Mouse (Mus musculus) kidney, postnatal 25 days (tissue): ENCODE measurements around the gene Mef2d.
"Not testable (repeated sequence)": the region's sequence is repeated elsewhere in the genome, so short reads cannot be mapped to it uniquely, and the experiment has no call there.

Experiments used
- DNase-seq, 2 experiments: peaks; one replicate each; pipeline ENCODE4 v3.0.0; 2021; ENCODE audit warnings: mixed read lengths in 2 of 2

Gene Mef2d

DNA sequence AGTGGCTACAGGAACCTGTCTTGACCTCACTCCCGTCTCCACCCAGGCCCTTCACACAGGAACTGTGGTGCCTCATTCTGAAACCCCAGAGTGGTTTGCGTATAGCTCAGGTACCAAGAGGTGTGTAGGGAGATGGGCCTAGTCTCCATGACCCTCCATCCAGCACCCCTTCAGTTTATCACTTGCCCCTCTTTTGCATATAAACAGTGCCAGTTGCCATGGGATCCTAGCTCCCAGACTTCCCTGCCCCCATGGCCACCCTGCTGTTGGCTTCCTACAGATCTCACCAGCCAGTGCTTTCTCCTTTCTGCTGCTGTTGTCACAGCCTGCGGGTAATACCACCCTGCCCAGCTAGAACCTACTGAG, 8.8 kb downstream of the Mef2d start:
- DNase-seq, result no peak

DNA sequence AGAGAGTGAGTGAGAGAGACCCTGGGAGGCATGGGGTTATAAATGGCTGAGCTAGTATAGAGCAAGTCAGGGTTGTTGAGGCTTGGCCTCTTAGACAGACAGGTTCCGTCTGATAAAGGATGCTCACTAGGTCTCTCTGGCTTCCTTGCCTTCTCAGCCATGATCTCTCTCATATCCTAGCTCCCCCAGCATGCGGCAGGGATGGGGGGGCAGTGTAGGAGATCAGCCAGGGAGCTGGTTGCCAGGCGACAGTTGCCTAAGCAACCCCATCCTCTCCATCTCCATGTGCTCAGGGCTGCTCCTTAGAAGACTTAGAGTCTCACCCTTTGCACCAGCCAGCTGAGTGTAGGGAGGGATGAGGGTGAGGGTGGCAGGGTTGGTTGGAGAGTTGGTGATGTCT, 9.9 kb downstream of the Mef2d start:
- peak in 1 of 2 experiments; percentile 20 for DNase-seq

DNA sequence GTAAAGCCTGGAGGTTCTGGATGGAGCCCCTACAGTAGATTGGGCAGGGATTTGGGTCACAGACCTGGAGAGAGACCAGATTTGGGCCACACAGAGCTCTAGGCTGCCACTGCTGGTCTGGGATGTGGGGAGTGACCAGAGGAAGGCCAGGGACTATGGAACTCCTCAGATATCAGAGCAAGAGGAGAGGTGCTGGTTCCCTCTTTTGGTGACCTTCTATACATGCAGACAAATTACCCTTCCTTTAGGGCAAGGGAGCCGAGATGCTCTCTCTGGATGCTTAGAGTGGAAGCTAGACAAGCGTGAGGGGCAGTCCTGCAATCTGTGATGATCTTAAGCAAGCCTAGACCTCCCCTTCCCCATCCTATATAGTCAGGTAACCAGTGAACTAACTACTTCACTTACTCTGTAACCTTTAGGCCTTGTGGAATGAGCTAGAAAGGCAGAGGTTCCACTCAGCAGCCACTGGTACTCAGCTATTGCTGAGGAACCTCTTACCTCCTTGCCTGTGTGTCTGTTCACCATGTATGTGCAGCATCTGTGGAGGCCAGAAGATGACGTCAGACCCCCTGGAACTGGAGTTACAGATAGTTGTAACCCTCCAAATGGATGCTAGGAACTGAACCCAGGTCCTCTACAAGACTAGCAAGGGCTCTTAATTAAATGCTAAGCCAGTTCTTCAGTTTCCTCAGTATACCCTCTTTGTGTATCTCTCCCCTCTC, 11.3 kb downstream of the Mef2d start:
- DNase-seq, result no peak

DNA sequence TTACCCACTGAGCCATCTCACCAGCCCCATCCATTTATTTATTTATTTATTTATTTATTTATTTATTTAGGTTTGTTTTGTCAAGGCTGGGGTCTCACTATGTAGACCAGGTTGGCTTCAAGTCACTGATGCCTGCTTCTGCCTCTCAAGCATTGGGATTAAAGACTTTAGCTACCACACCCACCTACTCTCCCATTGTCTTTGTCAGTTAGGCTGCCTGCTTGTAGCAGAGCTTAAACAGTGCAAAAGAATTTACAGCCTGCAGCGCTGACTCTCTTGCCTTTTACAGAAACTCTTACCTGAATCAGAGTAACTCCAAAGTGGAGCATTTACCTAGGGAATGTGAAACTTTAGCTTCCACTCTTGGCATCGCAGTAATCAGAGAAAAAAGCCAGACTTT, 12.1 kb downstream of the Mef2d start:
- DNase-seq, result no peak

DNA sequence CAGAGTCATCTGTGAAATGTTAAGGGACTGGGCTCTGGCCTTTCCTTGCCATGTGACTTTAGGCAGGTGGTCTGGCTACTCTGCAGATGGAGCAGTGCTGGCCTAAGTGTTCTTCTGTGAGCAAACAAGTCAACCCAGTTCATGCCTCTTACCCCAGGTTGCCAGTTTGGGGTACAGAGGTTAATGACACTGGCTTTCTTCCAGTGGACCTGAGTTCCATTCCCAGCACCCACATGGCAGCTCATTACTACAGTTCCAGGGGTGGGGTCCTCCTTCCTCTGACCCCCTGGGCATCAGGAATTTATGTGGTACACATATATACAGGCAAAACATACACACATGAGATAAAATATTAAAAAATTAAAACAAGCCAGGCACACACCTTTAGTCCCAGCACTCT, 14.6 kb downstream of the Mef2d start:
- DNase-seq, result no peak

DNA sequence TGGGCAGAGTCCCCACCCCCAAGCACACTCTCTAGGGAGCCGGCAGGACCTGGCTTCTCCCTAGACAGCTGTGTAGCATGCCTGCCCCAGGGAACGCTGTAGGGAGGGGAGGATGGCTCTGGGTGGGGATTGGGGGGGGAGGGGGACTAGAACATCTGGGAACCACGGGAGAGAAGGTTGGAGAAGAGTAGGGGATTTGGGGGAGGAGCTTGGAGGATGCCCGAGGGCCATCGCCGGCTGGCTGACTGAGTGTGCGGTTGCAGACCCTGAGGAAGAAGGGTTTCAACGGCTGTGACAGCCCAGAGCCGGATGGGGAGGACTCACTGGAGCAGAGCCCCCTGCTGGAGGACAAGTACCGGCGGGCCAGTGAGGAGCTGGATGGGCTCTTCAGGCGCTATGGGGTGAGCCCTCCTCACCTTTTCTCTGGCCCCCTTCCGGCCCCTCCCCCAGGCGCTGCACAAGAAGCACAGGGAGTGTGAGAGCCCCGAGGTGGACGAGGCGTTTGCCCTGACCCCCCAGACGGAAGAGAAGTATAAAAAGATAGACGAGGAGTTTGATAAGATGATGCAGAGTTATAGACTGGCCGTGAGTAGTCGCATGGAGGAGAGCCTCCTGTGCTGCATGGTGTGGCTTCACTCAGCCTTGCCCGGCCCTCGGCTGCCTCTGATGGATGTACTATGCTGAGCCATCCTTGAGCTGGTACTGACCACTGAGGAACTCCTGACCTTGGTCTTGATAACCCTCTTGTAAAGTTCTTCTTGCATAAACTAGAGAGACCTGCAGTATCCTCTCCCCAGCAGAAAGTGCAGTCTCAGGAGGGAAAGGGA, 15.8 kb downstream of the Mef2d start:
- peak; percentile 54 to 74 for DNase-seq

DNA sequence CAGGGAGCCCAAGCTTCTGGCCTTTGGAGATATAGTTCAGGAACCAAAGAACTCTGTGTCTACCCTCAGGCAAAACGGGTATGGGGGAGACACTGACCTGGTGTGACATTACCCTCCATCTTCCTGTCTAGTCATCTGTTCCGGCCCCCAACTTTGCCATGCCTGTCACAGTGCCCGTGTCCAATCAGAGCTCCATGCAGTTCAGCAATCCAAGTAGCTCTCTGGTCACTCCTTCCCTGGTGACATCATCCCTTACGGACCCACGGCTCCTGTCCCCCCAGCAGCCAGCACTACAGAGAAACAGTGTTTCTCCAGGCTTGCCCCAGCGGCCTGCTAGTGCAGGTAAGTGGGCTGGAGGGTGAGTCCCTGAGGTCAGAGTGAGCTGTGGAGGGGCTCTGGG, 16.8 kb downstream of the Mef2d start:
- DNase-seq, result no peak

DNA sequence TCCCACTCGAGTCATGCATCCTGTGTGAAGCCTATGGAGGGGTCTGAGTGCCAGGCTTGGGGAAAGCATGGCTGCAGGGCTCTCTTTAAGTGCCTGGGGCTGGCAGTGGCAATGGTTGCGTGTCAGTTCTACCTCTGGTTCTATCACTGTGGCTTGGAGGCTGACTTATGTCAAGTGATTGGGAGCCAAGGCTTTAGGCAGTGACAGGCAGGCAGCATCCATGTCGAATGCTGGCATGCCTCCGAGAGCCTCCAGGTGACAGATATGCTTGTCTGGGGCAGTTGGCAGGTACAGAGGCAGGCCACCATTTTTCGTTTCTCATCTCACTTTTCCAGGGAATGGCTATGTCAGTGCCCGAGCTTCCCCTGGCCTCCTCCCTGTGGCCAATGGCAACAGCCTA, 18.7 kb downstream of the Mef2d start:
- DNase-seq, result no peak

DNA sequence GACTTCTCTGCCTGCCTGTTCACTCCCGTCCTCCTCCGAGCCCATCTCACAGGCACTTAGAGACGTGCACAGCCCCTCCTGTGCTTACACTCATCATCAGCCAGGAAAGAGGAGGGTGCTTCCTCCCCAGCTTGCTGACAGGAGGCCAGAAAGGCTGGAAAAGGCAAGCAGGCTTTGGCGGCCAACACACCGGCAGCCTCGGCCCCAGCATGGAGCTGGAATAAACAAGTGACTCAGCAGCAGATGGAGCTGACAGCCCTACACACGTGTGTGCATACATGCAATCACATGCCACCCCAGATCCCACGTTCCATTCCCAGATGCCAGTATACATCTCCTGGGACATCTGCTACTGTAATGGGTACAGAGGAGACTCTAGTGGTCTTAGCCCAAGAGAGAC, 20.1 kb downstream of the Mef2d start:
- no peak for DNase-seq

DNA sequence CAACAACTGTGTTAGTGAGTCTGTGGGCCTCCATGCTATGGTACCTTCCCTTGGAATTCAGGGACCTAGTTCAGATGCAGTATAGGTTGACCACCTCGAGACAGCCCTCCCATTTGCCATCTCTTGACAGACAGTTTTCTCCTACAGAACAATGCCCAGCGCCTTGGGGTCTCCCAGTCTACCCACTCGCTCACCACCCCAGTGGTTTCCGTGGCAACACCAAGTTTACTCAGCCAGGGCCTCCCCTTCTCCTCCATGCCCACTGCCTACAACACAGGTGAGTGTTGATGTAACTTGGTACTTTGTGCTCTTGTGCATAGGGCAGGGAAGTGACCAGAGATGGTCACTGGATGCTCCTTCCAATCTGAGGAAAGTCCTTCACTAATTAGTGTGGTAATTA, 20.6 kb downstream of the Mef2d start:
- no peak for DNase-seq

DNA sequence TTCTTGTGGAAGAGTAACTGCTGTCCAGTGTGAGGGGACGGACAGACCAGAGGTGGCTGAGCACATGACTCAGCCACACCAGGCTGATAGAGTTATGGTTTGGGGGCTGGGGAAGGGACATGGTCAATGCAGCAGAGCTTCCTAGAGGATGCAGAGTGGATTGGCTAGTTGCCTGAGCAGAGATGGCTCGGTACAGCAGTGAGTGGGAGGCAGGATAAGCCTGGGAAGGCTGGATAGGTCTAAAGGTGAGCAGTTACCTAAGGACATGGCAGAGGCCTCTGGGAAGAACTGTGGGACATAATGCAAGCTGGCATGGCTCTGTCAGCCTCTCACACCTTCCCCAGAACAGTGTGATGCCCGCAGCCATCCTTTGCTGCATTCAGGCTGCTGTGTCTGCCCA, 21.7 kb downstream of the Mef2d start:
- no peak for DNase-seq

DNA sequence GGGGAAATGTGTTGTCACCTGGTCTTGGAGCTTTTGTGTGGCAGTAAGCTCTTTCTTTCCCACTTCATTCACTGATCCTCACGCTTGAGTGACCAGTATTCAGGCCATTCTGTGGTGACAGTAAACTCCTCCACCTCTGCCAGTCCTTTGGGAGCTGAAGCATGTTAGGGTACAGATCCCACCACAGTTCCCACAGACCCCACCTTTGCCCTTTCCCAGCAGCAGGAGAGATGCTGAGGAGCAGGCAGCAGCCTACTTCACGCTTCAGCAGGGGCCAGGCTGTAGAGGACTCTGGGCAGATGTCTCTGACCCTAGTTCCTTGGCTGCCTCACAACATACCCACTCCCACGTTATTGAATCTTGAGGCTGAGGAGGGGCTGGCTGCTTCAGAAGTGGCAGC, 22.1 kb downstream of the Mef2d start:
- no peak for DNase-seq

DNA sequence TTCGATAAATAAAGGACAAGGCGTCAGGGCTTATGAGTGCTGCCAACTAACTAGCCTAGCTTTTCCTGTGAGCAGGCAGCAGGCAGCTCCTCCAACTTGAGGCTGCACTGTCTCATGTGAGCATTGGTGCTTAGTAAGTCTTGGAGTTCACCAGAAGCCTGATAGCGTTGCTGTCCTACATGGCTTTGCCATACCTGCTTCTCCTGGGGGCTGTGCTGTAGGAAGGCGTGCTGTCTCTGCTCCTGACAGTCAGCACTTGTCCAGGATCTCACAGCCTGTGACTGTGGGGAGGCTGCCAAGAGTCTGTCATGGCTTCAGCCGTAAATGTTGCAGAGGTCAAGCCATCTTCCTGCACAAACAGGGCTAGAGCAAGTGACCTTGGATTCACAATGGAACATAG, 23.9 kb downstream of the Mef2d start:
- DNase-seq, result peak; percentile 62 to 68

DNA sequence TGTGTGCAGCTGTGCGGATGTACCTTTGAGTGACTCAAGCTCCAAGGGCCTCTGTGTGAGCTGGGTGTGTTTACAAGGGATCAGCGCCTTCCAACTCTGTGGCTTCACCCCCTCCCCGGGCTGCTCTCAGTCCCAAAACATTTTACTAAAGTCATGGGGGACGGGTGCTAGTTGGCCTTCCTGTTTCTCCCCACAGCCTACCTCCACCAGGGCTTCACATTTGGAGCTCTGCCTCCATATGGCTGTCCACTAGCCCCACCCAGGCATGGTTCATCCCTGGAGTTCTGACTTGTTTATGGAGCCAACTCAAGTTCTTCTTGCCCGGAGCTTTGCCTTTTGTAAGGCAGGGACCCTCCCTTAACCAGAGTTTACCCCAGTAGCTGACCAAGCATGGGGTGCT, 28.2 kb downstream of the Mef2d start:
- no peak for DNase-seq

DNA sequence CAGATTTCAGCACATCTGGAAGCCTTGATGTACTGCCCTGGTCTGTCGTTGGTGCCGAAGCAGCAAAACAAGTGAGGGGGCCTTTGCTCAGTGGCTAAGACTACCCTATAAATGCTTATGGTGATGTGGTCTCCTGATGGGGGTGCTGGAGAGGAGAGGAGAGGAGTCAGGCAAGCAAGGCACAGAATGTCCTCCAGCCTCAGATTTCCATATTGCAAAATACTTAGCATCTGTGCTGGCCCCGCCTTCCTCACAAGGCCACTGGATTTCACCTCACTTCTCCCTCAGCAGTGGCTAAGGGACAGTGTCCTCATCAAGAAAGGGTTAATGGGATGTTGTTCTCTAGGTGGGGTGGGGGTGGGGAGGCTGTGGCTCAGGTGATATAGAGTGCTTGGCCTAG, 30.3 kb downstream of the Mef2d start:
- no peak for DNase-seq

DNA sequence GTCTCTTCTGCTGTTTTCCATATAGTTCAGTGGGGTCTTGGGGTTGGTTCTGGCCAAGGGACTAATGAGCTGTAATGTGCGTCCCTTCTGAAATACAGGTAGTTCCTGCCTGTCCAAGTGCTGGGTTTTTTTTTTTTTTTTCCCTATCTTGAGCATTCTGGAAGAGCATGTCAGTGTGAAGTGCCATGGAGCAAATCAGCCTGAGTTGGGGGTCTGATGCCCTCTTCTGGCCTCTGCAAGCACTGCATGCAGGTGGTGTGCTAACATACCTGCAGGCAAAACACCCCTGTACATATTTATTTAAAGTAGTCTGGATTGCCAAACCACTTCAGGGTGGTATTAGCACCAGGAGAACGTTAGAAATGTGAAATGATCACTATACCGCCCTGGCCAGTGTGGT, 31.2 kb downstream of the Mef2d start:
- peak; percentile 72 to 73 for DNase-seq

DNA sequence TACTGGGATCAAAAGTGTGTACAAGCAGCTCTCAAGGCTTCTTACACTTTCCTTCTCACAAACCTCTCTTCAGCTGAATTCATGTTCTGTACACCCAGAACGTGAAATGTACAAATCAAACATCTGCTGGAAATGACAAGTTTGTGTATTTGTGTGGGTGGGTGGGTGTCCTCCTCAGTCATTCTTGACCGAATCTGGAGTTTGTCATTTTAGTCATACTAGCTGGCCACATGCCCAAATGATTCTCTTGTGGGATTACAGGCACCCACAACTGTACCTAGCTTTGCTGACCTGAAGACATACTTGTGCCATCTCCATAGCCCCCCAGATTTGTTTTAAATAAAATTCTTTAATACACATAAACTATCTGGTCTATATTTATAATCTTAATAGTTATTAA, 32.7 kb downstream of the Mef2d start:
- DNase-seq, result no peak

DNA sequence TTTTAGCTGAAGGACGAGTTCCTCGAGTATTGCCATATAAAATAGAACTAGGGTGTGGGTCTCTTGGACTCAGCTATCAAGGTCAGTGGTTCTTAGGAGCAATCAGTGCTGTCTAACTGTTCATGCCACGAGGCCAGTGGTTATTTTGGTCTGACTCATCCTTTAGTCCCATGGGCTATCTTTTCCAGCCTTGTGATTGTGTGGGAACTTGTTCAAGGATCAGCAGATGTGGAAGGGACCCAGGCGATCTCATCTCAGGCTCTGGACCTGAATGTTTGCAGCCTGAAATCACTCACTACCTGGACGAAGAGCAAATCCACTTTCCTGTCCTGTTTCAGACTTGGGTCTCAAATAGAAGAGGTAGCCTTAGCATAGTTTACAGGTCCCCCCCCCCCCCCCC, 34.9 kb downstream of the Mef2d start:
- DNase-seq, result no peak

DNA sequence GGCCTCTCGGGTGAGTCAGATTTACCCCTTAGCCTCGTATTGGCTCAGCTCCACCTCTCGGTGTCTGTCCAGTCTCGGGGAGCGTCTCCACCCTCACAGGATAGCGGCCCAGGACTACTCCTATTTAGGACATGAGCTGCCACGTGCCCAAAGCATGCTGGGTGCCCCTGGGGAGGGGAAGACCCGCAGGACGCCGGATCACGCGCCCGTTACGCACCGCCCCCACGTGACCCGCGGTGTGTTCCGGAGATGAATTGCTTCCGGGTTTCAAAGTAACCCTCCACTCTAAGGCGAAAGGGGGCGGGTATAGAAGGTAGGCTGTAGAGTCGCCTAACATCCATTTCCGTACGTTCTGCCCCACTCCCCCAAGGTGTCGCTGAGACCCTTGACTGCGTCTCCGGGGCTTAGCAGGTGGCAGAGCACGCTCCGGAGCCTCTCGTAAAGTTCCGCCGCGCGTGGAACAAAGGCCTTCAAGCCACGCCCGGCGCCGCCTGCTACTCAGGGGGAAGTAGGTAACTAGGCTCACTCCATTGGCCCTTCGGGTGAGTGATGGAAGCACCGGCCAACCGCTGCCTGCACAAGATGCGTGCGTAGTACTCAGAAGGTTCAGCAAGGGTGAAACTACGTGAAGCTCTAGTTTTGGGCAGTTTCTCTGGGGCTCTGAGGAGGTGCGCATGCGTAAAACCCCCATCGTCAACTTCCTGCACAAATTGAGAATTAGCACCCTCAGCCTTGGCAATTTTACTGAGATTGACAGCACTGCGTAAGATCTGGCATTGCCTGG, 35.6 kb downstream of the Mef2d start:
- peak; percentile 100 for DNase-seq

DNA sequence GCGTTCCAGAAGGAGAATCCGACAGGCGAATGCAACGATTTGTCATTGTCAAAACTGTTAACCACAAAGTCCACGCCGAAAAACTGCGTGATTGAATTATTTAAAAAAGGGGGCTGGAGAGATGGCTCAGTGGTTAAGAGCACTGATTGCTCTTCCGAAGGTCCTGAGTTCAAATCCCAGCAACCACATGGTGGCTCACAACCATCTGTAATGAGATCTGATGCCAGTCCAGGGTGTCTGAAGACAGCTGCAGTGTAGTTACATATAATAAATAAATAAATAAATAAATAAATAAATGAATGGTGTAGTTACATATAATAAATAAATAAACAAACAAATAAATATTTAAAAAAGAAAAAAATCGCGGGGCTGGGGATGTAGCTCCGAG, 36.2 kb downstream of the Mef2d start:
- not testable (repeated sequence) for DNase-seq

DNA sequence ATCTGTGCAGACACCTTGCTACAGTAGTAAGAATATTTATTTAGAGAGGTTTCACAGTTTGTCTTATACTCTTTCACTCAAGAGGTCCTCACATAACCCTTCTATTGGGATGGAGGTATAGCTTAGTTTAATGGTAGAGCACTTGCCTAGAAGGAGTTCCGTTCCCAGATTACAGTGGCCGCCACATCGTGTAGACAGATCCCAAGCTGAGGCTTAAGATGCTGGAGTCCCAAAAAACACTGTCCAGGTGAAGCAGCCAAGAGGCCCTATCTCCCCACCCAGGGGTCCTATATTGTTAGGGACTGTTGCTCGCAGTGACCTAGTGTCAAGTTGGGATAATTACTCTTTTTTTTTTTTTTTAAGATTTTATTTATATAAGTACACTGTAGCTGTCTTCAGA, 36.8 kb downstream of the Mef2d start:
- DNase-seq, result no peak

DNA sequence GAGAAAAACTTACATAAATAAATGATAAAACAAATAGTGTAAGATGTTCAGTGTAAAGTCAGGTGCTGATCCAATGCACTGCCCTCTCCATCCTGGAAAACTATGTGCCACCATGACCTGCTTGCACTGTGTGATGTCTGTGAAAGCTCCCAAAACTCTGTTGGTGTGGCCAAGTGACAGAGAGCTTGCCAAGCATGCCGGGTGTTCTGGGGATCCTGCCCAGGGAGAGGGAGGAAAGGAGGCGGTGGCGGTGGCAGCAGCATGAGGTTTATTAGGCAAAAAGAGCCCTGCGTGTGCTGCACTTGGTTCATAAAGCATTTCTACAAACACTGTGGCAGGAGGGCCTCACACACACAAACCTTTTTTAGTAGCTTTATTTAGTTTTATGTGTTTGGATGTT, 39.2 kb downstream of the Mef2d start:
- DNase-seq, result no peak

DNA sequence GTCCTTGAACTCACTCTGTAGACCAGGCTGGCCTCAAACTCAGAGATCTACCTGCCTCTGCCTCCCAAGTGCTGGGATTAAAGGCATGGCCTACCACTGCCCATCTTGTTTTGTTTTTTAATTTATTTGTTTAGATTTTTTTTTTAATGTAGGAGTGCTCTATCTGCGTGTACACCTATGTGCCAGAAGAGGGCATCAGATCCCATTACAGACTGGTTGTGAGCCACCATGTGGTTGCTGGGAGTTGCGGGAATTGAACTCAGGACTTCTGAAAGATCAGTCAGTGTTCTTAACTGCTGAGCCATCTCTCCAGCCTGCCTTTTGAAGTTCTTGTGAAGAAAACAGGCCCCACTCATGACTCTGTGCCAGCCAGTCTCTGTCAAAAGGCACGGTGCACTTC, 44.3 kb downstream of the Mef2d start:
- DNase-seq, result no peak

DNA sequence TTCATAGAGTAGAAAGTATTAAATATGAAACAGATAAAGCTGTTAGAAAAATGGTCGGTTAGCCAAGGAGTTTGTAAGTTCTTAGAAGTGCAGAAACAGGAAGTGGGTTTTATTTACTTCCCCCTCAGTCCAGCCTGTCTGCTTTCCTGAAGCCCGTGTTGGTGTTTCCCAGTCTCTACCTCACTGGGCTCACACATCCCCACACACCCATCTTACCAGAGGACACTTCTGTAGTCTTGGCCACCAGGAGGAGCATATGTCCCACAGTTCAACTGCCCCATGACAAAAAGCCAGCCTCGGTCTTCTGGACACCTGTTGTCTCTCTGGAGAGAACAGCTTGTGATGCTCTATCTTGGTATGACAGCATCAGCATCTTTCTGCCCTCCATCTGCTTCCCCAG, 49.0 kb downstream of the Mef2d start:
- no peak for DNase-seq
